Mouse (Mus musculus): ENCODE data around the gene Rab3il1. TPM values are rescaled to one million over a fixed set of nuclear protein-coding genes. Genes with fewer than 3 reads are reported as not detected.
"Not testable (repeated sequence)": the region's sequence is repeated elsewhere in the genome, so short reads cannot be mapped to it uniquely, and the experiment has no call there.

The Rab3il1 gene
- total RNA-seq, 1 experiment = 4.0 TPM

- Histone ChIP-seq H3K9ac (ENCODE audit: insufficient read depth, low read depth, low read length, poor library complexity, severe bottlenecking) (no peak overlapping the region), H3K36me3 (ENCODE audit: control insufficient read depth, insufficient read depth, low read length, poor library complexity, severe bottlenecking) (no peaks in the 10 kb centered on the region), H3K27ac (ENCODE audit: insufficient read depth, low read depth, low read length, poor library complexity, severe bottlenecking) (no peak overlapping the region), H3K4me1 (ENCODE audit: control insufficient read depth in 2 of 2, insufficient read depth in 2 of 2, low read length in 2 of 2, poor library complexity in 1 of 2) (peaks cover 0 to 6% of the 10 kb centered on the region in 2 experiments; a peak in 1 of 4 replicates), H3K4me3 (ENCODE audit: insufficient read depth in 1 of 2, low read depth in 1 of 2, low read length in 2 of 2, poor library complexity in 1 of 2, severe bottlenecking in 1 of 2) (no peak overlapping the region), H3K9me3 (ENCODE audit: control insufficient read depth, insufficient read depth, low read depth, low read length) (no peaks in the 10 kb centered on the region)
- in situ Hi-C loops (cut with MboI; ENCODE audit: low sequenced_read_pairs in 2 of 2, unreplicated experiment in 2 of 2) = no loop called here
- DNase-seq (ENCODE audit: low read depth, low spot score) = no peak
- TF ChIP-seq CHD2 (IDR thresholded peaks at IDR 0.05; ENCODE audit: low read depth, low read length) = no peak
- TF ChIP-seq ZC3H11A (IDR thresholded peaks at IDR 0.05; ENCODE audit: borderline replicate concordance, low read depth, low read length) = no peak
- no peak for TF ChIP-seq HCFC1 (IDR thresholded peaks at IDR 0.05; ENCODE audit: borderline replicate concordance, insufficient read depth, low read length)
- TF ChIP-seq ZNF384 (IDR thresholded peaks at IDR 0.05; ENCODE audit: low read depth, low read length) = no peak
- TF ChIP-seq MAFK (IDR thresholded peaks at IDR 0.05; ENCODE audit: insufficient read depth, low read depth, low read length) = no peak
Observed at GRCm38 (mm10) chr19:9960769-9961168, 40.7 kb upstream of the Rab3il1 start.

DNA sequence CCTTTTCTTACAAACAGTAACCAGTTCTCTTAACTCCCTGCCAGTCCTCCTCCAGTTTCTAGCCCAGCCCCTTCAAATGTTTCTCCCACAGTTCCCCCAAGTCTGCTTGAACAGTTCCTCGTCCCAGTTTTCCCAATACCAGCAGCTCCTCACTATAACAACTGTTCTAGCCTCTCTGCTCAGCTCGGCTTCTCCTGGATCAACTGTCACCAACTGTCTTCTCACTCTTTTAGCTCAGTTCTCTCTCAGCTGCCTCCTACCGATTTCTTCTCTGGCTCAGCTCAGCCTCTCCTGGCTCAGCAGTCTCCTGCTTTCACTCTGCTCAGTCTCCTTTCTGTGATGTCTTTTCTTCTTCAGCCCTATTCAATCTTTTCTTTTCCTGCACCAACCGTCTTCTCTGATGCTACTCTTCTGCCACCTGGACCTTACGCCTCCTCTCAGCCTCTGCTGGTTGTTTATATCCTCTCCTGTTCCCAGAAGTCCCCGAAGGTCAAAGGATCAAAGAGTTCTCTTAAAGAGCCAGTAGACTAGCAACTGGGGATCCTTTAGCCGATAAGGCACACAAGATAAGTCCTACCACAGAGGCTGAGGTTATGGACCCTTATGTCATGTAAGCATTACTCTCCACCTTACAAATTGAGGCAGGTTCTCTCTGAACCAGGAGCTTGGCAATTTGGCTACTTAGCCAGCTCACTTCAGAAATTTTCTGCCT, 37.1 kb upstream of the Rab3il1 start:
- in situ Hi-C loops (cut with MboI; ENCODE audit: low sequenced_read_pairs in 2 of 2, unreplicated experiment in 2 of 2) = no loop called here
- no peak overlapping the region for H3K4me3 ChIP-seq (ENCODE audit: insufficient read depth in 1 of 2, low read depth in 1 of 2, low read length in 2 of 2, poor library complexity in 1 of 2, severe bottlenecking in 1 of 2)

GRCm38 (mm10) chr19:9966096-9966867, 35.2 kb upstream of the Rab3il1 start:
- in situ Hi-C loops (cut with MboI; ENCODE audit: low sequenced_read_pairs in 2 of 2, unreplicated experiment in 2 of 2) = no loop called here
- no peak overlapping the region for H3K4me3 ChIP-seq (ENCODE audit: insufficient read depth in 1 of 2, low read depth in 1 of 2, low read length in 2 of 2, poor library complexity in 1 of 2, severe bottlenecking in 1 of 2)
- H3K27ac ChIP-seq (ENCODE audit: insufficient read depth, low read depth, low read length, poor library complexity, severe bottlenecking) = no peak overlapping the region
- peaks cover 0 to 6% of the 10 kb centered on the region in 2 experiments; a peak in 1 of 4 replicates for H3K4me1 ChIP-seq (ENCODE audit: control insufficient read depth in 2 of 2, insufficient read depth in 2 of 2, low read length in 2 of 2, poor library complexity in 1 of 2)
- no peak overlapping the region for H3K9ac ChIP-seq (ENCODE audit: insufficient read depth, low read depth, low read length, poor library complexity, severe bottlenecking)
- no peaks in the 10 kb centered on the region for H3K9me3 ChIP-seq (ENCODE audit: control insufficient read depth, insufficient read depth, low read depth, low read length)
- no peak for DNase-seq (ENCODE audit: low read depth, low spot score)
- no peaks in the 10 kb centered on the region for H3K36me3 ChIP-seq (ENCODE audit: control insufficient read depth, insufficient read depth, low read length, poor library complexity, severe bottlenecking)
- no peak for TF ChIP-seq ZC3H11A (IDR thresholded peaks at IDR 0.05; ENCODE audit: borderline replicate concordance, low read depth, low read length)
- no peak for TF ChIP-seq HCFC1 (IDR thresholded peaks at IDR 0.05; ENCODE audit: borderline replicate concordance, insufficient read depth, low read length)
- no peak for TF ChIP-seq CHD2 (IDR thresholded peaks at IDR 0.05; ENCODE audit: low read depth, low read length)
- TF ChIP-seq MAFK (IDR thresholded peaks at IDR 0.05; ENCODE audit: insufficient read depth, low read depth, low read length) = no peak
- TF ChIP-seq ZNF384 (IDR thresholded peaks at IDR 0.05; ENCODE audit: low read depth, low read length) = no peak

More for the DNA sequence above, 37.1 kb upstream of the Rab3il1 start:
- Histone ChIP-seq H3K9ac (ENCODE audit: insufficient read depth, low read depth, low read length, poor library complexity, severe bottlenecking) (no peak overlapping the region), H3K27ac (ENCODE audit: insufficient read depth, low read depth, low read length, poor library complexity, severe bottlenecking) (no peak overlapping the region), H3K4me1 (ENCODE audit: control insufficient read depth in 2 of 2, insufficient read depth in 2 of 2, low read length in 2 of 2, poor library complexity in 1 of 2) (peaks cover 0 to 6% of the 10 kb centered on the region in 2 experiments; a peak in 1 of 4 replicates), H3K9me3 (ENCODE audit: control insufficient read depth, insufficient read depth, low read depth, low read length) (no peaks in the 10 kb centered on the region), H3K36me3 (ENCODE audit: control insufficient read depth, insufficient read depth, low read length, poor library complexity, severe bottlenecking) (no peaks in the 10 kb centered on the region)
- no peak for DNase-seq (ENCODE audit: low read depth, low spot score)
- TF ChIP-seq CHD2 (IDR thresholded peaks at IDR 0.05; ENCODE audit: low read depth, low read length) (no peak), MAFK (IDR thresholded peaks at IDR 0.05; ENCODE audit: insufficient read depth, low read depth, low read length) (no peak), ZNF384 (IDR thresholded peaks at IDR 0.05; ENCODE audit: low read depth, low read length) (no peak), ZC3H11A (IDR thresholded peaks at IDR 0.05; ENCODE audit: borderline replicate concordance, low read depth, low read length) (no peak), HCFC1 (IDR thresholded peaks at IDR 0.05; ENCODE audit: borderline replicate concordance, insufficient read depth, low read length) (no peak)

- in situ Hi-C loops (cut with MboI; ENCODE audit: low sequenced_read_pairs in 2 of 2, unreplicated experiment in 2 of 2) = no loop called here
- TF ChIP-seq MAFK (IDR thresholded peaks at IDR 0.05; ENCODE audit: insufficient read depth, low read depth, low read length) (0 out of 2 replicates have a peak, but pooled peaks have one; percentile 22), HCFC1 (IDR thresholded peaks at IDR 0.05; ENCODE audit: borderline replicate concordance, insufficient read depth, low read length) (no peak)
- Histone ChIP-seq H3K9ac (ENCODE audit: insufficient read depth, low read depth, low read length, poor library complexity, severe bottlenecking) (no peak overlapping the region), H3K9me3 (ENCODE audit: control insufficient read depth, insufficient read depth, low read depth, low read length) (no peaks in the 10 kb centered on the region), H3K4me3 (ENCODE audit: insufficient read depth in 1 of 2, low read depth in 1 of 2, low read length in 2 of 2, poor library complexity in 1 of 2, severe bottlenecking in 1 of 2) (no peak overlapping the region), H3K36me3 (ENCODE audit: control insufficient read depth, insufficient read depth, low read length, poor library complexity, severe bottlenecking) (no peaks in the 10 kb centered on the region), H3K4me1 (ENCODE audit: control insufficient read depth in 2 of 2, insufficient read depth in 2 of 2, low read length in 2 of 2, poor library complexity in 1 of 2) (peaks cover 0 to 6% of the 10 kb centered on the region in 2 experiments; a peak in 1 of 4 replicates), H3K27ac (ENCODE audit: insufficient read depth, low read depth, low read length, poor library complexity, severe bottlenecking) (no peak overlapping the region)
- no peak for DNase-seq (ENCODE audit: low read depth, low spot score)
Observed at GRCm38 (mm10) chr19:9968081-9968787, 33.2 kb upstream of the Rab3il1 start.

- H3K36me3 ChIP-seq (ENCODE audit: control insufficient read depth, insufficient read depth, low read length, poor library complexity, severe bottlenecking); H3K27ac ChIP-seq (ENCODE audit: insufficient read depth, low read depth, low read length, poor library complexity, severe bottlenecking); in situ Hi-C loops (cut with MboI; ENCODE audit: low sequenced_read_pairs in 2 of 2, unreplicated experiment in 2 of 2); H3K9me3 ChIP-seq (ENCODE audit: control insufficient read depth, insufficient read depth, low read depth, low read length); H3K4me3 ChIP-seq (ENCODE audit: insufficient read depth in 1 of 2, low read depth in 1 of 2, low read length in 2 of 2, poor library complexity in 1 of 2, severe bottlenecking in 1 of 2); DNase-seq (ENCODE audit: low read depth, low spot score); H3K9ac ChIP-seq (ENCODE audit: insufficient read depth, low read depth, low read length, poor library complexity, severe bottlenecking): not testable (repeated sequence)
- peaks cover 8 to 21% of the 10 kb centered on the region in 2 experiments; a peak in 3 of 4 replicates for H3K4me1 ChIP-seq (ENCODE audit: control insufficient read depth in 2 of 2, insufficient read depth in 2 of 2, low read length in 2 of 2, poor library complexity in 1 of 2)
Observed at GRCm38 (mm10) chr19:9974853-9975252, 26.6 kb upstream of the Rab3il1 start.
